Mouse (Mus musculus) regulatory T cell (primary cell): Measurements from ENCODE around the gene Tgif2lx2.
"Not testable (repeated sequence)": the region's sequence is repeated elsewhere in the genome, so short reads cannot be mapped to it uniquely, and the experiment has no call there.

Experiments
- in situ Hi-C: fragments of 300-600 bp; cut with MboI, MseI; formaldehyde crosslinking; loops from one replicate; pipeline ENCODE4 v1.15.1; 2025; ENCODE audit warnings: high pct_unique_total_duplicates

The Tgif2lx2 gene

DNA sequence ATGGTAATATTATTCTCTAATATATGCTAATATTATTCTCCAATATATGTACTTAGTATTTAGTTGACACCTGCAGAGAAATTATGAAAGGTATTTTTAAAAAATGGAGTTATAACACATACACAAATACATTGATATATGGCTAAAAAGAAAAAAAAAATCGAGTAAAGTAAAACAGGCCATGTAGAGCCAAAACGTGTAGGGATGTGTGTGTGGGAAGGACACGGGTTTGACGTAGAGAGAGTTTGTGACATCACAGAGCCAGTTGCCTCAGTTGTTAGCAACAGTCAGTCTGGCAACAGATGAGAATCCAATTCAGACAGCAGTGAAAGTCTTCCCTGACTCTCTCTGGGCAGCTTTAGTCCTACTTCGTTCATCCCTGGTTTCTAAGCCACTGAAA is at the start of gene Tgif2lx2:
Gene Tgif2lx2 (plus strand): TSS at position 301 of the 400 bp plus-strand sequence.
- in situ Hi-C loops = not testable (repeated sequence)
